Mouse (Mus musculus): ENCODE measurements around the gene Adam19.

GRCm38 (mm10) chr11:46083835-46084444 lies 28.1 kb downstream of the Adam19 start:
- no peak for TF ChIP-seq POLR2A (IDR thresholded peaks at IDR 0.05; ENCODE audit: insufficient read length, low read depth)
- no peak for TF ChIP-seq MYOD1 (IDR thresholded peaks at IDR 0.05; ENCODE audit: control insufficient read depth in 1 of 3, insufficient read length in 2 of 3, low read depth in 2 of 3)
- TF ChIP-seq USF1 (IDR thresholded peaks at IDR 0.05; ENCODE audit: low read depth) = no peak
- TF ChIP-seq E2F4 (IDR thresholded peaks at IDR 0.05; ENCODE audit: insufficient read depth) = no peak
- TF ChIP-seq MAX (IDR thresholded peaks at IDR 0.05; ENCODE audit: low read depth) = no peak
- TF ChIP-seq POLR2AphosphoS2 (IDR thresholded peaks at IDR 0.05; ENCODE audit: insufficient read length, low read depth) = no peak
- no peak for TF ChIP-seq CEBPB (IDR thresholded peaks at IDR 0.05; ENCODE audit: insufficient read depth, poor library complexity, severe bottlenecking)
- TF ChIP-seq MYOG (IDR thresholded peaks at IDR 0.05; ENCODE audit: control insufficient read depth in 1 of 3, insufficient read depth in 1 of 3, insufficient read length in 2 of 3, low read depth in 2 of 3) = no peak
- no peak for TF ChIP-seq TCF12 (IDR thresholded peaks at IDR 0.05; ENCODE audit: insufficient read depth, poor library complexity, severe bottlenecking)
- TF ChIP-seq TCF3 (IDR thresholded peaks at IDR 0.05; ENCODE audit: insufficient read length, low read depth) = no peak

All from myocyte (in vitro differentiated cells).